Mouse (Mus musculus) kidney, postnatal 14 days (tissue): ENCODE results near the gene Limk1.
A peak's percentile ranks its signal among the peaks of the same experiment; 100 is the strongest.

Experiments
- DNase-seq: peaks from one replicate; pipeline ENCODE4 v3.0.0; 2022; ENCODE audit warnings: mixed read lengths

Limk1 gene

GRCm38 (mm10) chr5:134688086-134688717 is at the start of gene Limk1:
Gene Limk1 (minus strand): TSS chr5:134688598.
- DNase-seq: no peak

GRCm38 (mm10) chr5:134734920-134735319 is 46.5 kb upstream of the Limk1 start:
- DNase-seq: no peak

GRCm38 (mm10) chr5:134734072-134734471 is 45.7 kb upstream of the Limk1 start:
- peak; percentile 17 for DNase-seq

- no peak for DNase-seq
Measured at GRCm38 (mm10) chr5:134733241-134733640, 44.8 kb upstream of the Limk1 start.

- DNase-seq: no peak
Measured at GRCm38 (mm10) chr5:134729124-134729523, 40.7 kb upstream of the Limk1 start.

- no peak for DNase-seq
Measured at GRCm38 (mm10) chr5:134728535-134728934, 40.1 kb upstream of the Limk1 start.

- no peak for DNase-seq
Measured at GRCm38 (mm10) chr5:134727001-134727639, 38.7 kb upstream of the Limk1 start.

- no peak for DNase-seq
Measured at GRCm38 (mm10) chr5:134725299-134725698, 36.9 kb upstream of the Limk1 start.

- no peak for DNase-seq
Measured at GRCm38 (mm10) chr5:134720058-134720457, 31.7 kb upstream of the Limk1 start.

GRCm38 (mm10) chr5:134711076-134711475 is 22.7 kb upstream of the Limk1 start:
- peak; percentile 25 for DNase-seq

- peak; percentile 37 for DNase-seq
Measured at GRCm38 (mm10) chr5:134709275-134709674, 20.9 kb upstream of the Limk1 start.

- peak; percentile 75 for DNase-seq
Measured at GRCm38 (mm10) chr5:134704157-134704556, 15.8 kb upstream of the Limk1 start.

- DNase-seq: no peak
Measured at GRCm38 (mm10) chr5:134695539-134695938, 7.1 kb upstream of the Limk1 start.

- DNase-seq: no peak
Measured at GRCm38 (mm10) chr5:134695082-134695481, 6.7 kb upstream of the Limk1 start.

- no peak for DNase-seq
Measured at GRCm38 (mm10) chr5:134692704-134693103, 4.3 kb upstream of the Limk1 start.

GRCm38 (mm10) chr5:134688718-134689284 is 403 bp upstream of the Limk1 start:
- peak; percentile 100 for DNase-seq

GRCm38 (mm10) chr5:134687187-134687586 is 1.2 kb downstream of the Limk1 start:
- no peak for DNase-seq

GRCm38 (mm10) chr5:134686541-134686940 is 1.9 kb downstream of the Limk1 start:
- no peak for DNase-seq

- DNase-seq: no peak
Measured at GRCm38 (mm10) chr5:134684398-134684797, 4.0 kb downstream of the Limk1 start.

- DNase-seq: no peak
Measured at GRCm38 (mm10) chr5:134683813-134684212, 4.6 kb downstream of the Limk1 start.

GRCm38 (mm10) chr5:134680238-134680637 is 8.2 kb downstream of the Limk1 start:
- peak; percentile 41 for DNase-seq

GRCm38 (mm10) chr5:134678827-134679546 is 9.4 kb downstream of the Limk1 start:
- peak; percentile 43 for DNase-seq

- DNase-seq: peak; percentile 17
Measured at GRCm38 (mm10) chr5:134678031-134678430, 10.4 kb downstream of the Limk1 start.

- DNase-seq: no peak
Measured at GRCm38 (mm10) chr5:134677491-134677890, 10.9 kb downstream of the Limk1 start.
